Mouse (Mus musculus) CD4-positive, CD25-positive, alpha-beta regulatory T cell, adult 4 months (primary cell): ENCODE results near the gene Tspan1. TPM values are rescaled to one million over a fixed set of nuclear protein-coding genes. Genes with fewer than 3 reads are reported as not detected.

Source experiments
- ATAC-seq: one replicate; pipeline ENCODE4 v1.8.0; 2017
- polyA plus RNA-seq, 2 experiments: library from polyadenylated mRNA; unstranded; fragments of 100-300 nt; shearing (Covaris generic); gene quantifications; one replicate each; pipeline ENCODE4 v1.2.1; 2017

The Tspan1 gene
- polyA plus RNA-seq, 2 experiments from 2014 or later: 0.27 TPM; not detected in 1

GRCm38 (mm10) chr4:116123602-116124519 is 43.5 kb downstream of the Tspan1 start, which contains the start of the genes Rad54l and Pomgnt1:
Rad54l (minus strand) TSS chr4:116123690.
Pomgnt1 (plus strand) TSS chr4:116123840.
- peak; percentile 98 for ATAC-seq

- ATAC-seq: no peak
Measured at GRCm38 (mm10) chr4:116122762-116123161, 44.6 kb downstream of the Tspan1 start.

Other genes starting within 250 kb of the Tspan1 start
- gene Dmbx1, start 227.7 kb downstream of the Tspan1 start, polyA plus RNA-seq: not detected
- gene Faah, start 149.7 kb downstream of the Tspan1 start, polyA plus RNA-seq: 10 to 100 TPM; 48.1 to 85.6 TPM
- gene Nsun4, start 113.7 kb downstream of the Tspan1 start, polyA plus RNA-seq: 10 to 100 TPM; 24.1 to 32.9 TPM
- gene Uqcrh, start 92.5 kb downstream of the Tspan1 start, polyA plus RNA-seq: 100 to 1,000 TPM; 779 to 910 TPM
- gene Lrrc41, start 92.3 kb downstream of the Tspan1 start, polyA plus RNA-seq: 10 to 100 TPM; 15.7 to 21.8 TPM
- gene Rad54l, start 43.9 kb downstream of the Tspan1 start, polyA plus RNA-seq: 1 to 10 TPM; 4.8 to 7.8 TPM
- 1 to 10 TPM; 6.6 to 10.0 TPM for gene Pomgnt1, start 43.8 kb downstream of the Tspan1 start, polyA plus RNA-seq
- under 1 TPM; 0.39 to 0.61 TPM for gene Lurap1, start 16.3 kb downstream of the Tspan1 start, polyA plus RNA-seq
- gene 1700042G07Rik, start 5.8 kb upstream of the Tspan1 start, polyA plus RNA-seq: not detected
- gene Gm49337, start 5.8 kb upstream of the Tspan1 start, polyA plus RNA-seq: not detected
- 1 to 10 TPM; 3.8 to 5.1 TPM for gene Pik3r3, start 54.0 kb upstream of the Tspan1 start, polyA plus RNA-seq